Mouse (Mus musculus): ENCODE measurements at regions not wholly inside any gene's neighbourhood (a gene's known extent, or its start where the extent isn't known, plus 50 kb on each side); places are given as distances from the start of the nearest gene placed in this dataset.

- Histone ChIP-seq H3K4me1 (no peaks in the 10 kb centered on the region), H3K9me3 (replicated peaks) (no peaks in the 10 kb centered on the region), H3K36me3 (no peaks in the 10 kb centered on the region), H3K27ac (replicated peaks) (no peak overlapping the region), H3K27me3 (ENCODE audit: low read depth, poor library complexity, severe bottlenecking) (no peaks in the 10 kb centered on the region), H3K4me3 (no peak overlapping the region)
- 85% methylated on average over 4 of the region's 4 CpGs for WGBS
- no peak for DNase-seq (ENCODE audit: low spot score)
Observed at GRCm38 (mm10) chr13:83207513-83207912, 296.3 kb upstream of the Mef2c start.

DNA sequence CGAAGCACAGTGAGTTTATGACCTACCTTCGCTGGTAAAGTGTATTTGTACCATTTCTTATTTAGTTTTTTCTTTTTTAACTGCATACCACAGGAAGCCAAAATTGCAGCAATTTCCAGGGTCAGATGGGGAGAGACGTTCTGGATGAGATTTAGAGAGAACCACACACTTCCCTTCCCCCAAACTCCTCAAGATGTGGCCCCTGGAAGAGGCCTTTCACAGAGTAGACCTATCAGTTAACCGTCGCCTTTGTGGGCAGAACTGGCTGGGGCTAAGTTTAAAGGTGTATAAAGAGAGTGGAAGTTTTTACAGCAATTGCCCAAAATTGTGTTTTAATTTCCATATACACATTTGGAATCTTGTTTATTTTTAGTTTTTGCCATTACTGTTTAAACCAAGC, 295.7 kb upstream of the Mef2c start:
- no peak overlapping the region for H3K27ac ChIP-seq (replicated peaks)
- H3K27me3 ChIP-seq (ENCODE audit: low read depth, poor library complexity, severe bottlenecking): no peaks in the 10 kb centered on the region
- H3K36me3 ChIP-seq: no peaks in the 10 kb centered on the region
- H3K9me3 ChIP-seq (replicated peaks): no peaks in the 10 kb centered on the region
- no peaks in the 10 kb centered on the region for H3K4me1 ChIP-seq
- WGBS: 83% methylated on average over 5 of the region's 5 CpGs
- H3K4me3 ChIP-seq: no peak overlapping the region
- DNase-seq (ENCODE audit: low spot score): no peak

DNA sequence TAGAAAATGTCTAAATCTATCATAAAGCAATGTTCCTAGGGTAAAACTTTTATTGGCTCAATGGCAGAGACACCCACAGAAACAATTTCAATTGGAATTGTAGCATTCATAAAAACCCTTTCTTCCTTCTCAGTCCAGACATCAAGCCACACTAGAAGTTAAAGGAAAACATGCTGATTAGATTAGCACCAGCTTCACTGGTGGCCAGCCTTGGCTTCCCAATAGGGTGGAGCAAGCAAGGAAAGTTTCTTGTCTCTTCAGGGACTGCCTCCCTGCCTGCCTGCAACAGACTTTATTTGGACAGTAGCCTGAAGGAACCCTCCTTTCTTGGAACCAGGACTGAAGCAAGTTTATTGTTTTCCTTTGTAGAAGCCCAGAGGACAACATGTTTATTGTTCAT, 289.0 kb upstream of the Mef2c start:
- no peaks in the 10 kb centered on the region for H3K9me3 ChIP-seq (replicated peaks)
- H3K4me1 ChIP-seq: no peaks in the 10 kb centered on the region
- no peaks in the 10 kb centered on the region for H3K27me3 ChIP-seq (ENCODE audit: low read depth, poor library complexity, severe bottlenecking)
- DNase-seq (ENCODE audit: low spot score): no peak
- no peak overlapping the region for H3K27ac ChIP-seq (replicated peaks)
- no peak overlapping the region for H3K4me3 ChIP-seq
- no peaks in the 10 kb centered on the region for H3K36me3 ChIP-seq

- H3K4me3 ChIP-seq: no peak overlapping the region
- DNase-seq (ENCODE audit: low spot score): no peak
- no peaks in the 10 kb centered on the region for H3K9me3 ChIP-seq (replicated peaks)
- H3K36me3 ChIP-seq: no peaks in the 10 kb centered on the region
- H3K4me1 ChIP-seq: no peaks in the 10 kb centered on the region
- 90% methylated on average over 3 of the region's 3 CpGs for WGBS
- H3K27me3 ChIP-seq (ENCODE audit: low read depth, poor library complexity, severe bottlenecking): no peaks in the 10 kb centered on the region
- H3K27ac ChIP-seq (replicated peaks): no peak overlapping the region
Observed at GRCm38 (mm10) chr13:83216454-83216853, 287.4 kb upstream of the Mef2c start.

DNA sequence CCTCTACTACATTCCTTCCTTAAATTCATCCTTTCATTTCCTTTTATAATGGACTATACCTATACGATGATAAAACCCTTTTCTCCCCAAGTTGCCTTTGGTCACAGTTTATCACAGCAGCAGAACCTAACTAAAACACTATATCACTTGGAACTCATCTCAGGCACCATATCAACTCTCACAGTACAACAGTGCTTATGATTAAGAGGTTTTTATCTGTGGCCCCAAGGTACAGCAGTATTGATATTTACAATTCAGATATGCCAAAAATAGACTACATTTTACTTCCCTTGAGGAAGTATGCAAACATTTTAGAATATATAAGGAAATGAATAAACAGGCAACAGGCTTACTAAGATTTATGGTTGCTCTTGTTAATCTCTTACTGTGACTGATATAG, 251.4 kb upstream of the Mef2c start:
- 86% methylated on average over 1 of the region's 1 CpGs for WGBS
- no peak overlapping the region for H3K27ac ChIP-seq (replicated peaks)
- H3K9me3 ChIP-seq (replicated peaks): no peaks in the 10 kb centered on the region
- no peak overlapping the region for H3K4me3 ChIP-seq
- H3K27me3 ChIP-seq (ENCODE audit: low read depth, poor library complexity, severe bottlenecking): no peaks in the 10 kb centered on the region
- DNase-seq (ENCODE audit: low spot score): no peak
- no peaks in the 10 kb centered on the region for H3K36me3 ChIP-seq
- no peaks in the 10 kb centered on the region for H3K4me1 ChIP-seq

DNA sequence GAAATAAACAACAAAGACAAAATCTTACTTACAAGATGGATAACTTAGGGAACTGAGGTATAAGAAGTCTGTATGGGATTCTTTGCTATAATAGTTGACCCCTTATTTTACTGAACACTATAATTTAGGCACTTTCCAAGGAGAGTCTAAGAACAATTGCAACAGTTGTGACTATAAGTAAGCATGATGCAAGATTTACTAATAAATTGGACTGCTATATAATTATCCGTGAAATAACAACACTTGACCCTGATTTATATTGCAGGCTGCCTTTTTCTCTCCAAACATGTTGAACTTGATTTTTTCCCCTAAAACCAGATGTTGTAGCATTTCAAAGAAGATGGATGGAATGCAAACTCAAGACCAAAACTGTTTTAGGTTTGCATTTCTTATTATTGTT, 237.2 kb upstream of the Mef2c start:
- Histone ChIP-seq H3K36me3 (no peaks in the 10 kb centered on the region), H3K4me1 (no peaks in the 10 kb centered on the region), H3K27ac (replicated peaks) (no peak overlapping the region), H3K9me3 (replicated peaks) (no peaks in the 10 kb centered on the region), H3K4me3 (no peak overlapping the region), H3K27me3 (ENCODE audit: low read depth, poor library complexity, severe bottlenecking) (no peaks in the 10 kb centered on the region)
- no peak for DNase-seq (ENCODE audit: low spot score)
- 95% methylated on average over 1 of the region's 1 CpGs for WGBS

DNA sequence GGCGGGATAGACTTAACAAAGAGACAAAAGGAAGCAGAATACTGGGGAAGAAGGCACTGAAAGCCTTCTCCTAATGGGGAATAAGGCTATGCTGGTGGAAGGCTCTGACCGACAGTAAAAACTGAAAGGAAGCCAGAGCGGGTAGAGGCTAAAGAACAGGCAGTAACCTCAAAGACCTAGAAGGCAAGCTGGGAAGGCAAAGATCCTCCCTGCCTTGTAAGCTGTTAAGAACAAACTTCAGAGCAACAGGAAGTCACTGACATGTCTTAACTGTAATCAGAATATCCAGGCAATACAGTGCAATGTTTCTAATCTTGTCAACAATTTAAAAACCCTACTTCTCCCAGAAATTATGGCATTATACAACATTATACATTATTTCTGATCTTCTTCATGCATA, 235.2 kb upstream of the Mef2c start:
- Histone ChIP-seq H3K4me3 (no peak overlapping the region), H3K4me1 (no peaks in the 10 kb centered on the region), H3K9me3 (replicated peaks) (no peaks in the 10 kb centered on the region), H3K36me3 (no peaks in the 10 kb centered on the region), H3K27me3 (ENCODE audit: low read depth, poor library complexity, severe bottlenecking) (no peaks in the 10 kb centered on the region), H3K27ac (replicated peaks) (no peak overlapping the region)
- 84% methylated on average over 3 of the region's 3 CpGs for WGBS
- DNase-seq (ENCODE audit: low spot score): no peak

DNA sequence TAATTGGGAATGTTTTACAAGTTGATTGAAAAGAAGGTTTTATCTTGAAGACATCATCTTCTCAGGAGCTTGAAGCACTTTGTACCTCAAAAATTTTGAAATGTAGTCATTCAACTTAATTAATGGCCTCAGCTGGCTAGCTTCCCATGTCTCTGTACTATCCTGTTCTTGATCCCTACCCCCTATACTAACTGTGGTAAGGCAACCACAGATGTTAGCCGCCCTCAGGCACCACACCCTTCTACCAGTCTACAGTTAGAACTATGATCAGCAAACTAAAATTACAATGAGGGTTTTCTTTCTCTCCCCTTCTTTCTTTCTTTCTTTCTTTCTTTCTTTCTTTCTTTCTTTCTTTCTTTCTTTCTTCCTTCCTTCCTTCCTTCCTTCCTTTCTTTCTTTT, 225.1 kb upstream of the Mef2c start:
- Histone ChIP-seq H3K36me3 (no peaks in the 10 kb centered on the region), H3K9me3 (replicated peaks) (no peaks in the 10 kb centered on the region), H3K27me3 (ENCODE audit: low read depth, poor library complexity, severe bottlenecking) (no peaks in the 10 kb centered on the region), H3K27ac (replicated peaks) (no peak overlapping the region), H3K4me3 (no peak overlapping the region), H3K4me1 (no peaks in the 10 kb centered on the region)
- WGBS: 95% methylated on average over 1 of the region's 1 CpGs
- no peak for DNase-seq (ENCODE audit: low spot score)

GRCm38 (mm10) chr13:83307696-83308095, 196.1 kb upstream of the Mef2c start:
- H3K4me1 ChIP-seq: no peaks in the 10 kb centered on the region
- DNase-seq (ENCODE audit: low spot score): no peak
- 87% methylated on average over 3 of the region's 3 CpGs for WGBS

GRCm38 (mm10) chr13:83328488-83328887, 175.3 kb upstream of the Mef2c start:
- Histone ChIP-seq H3K4me1 (no peaks in the 10 kb centered on the region), H3K27ac (replicated peaks) (no peak overlapping the region), H3K27me3 (ENCODE audit: low read depth, poor library complexity, severe bottlenecking) (no peaks in the 10 kb centered on the region), H3K36me3 (no peaks in the 10 kb centered on the region), H3K9me3 (replicated peaks) (no peaks in the 10 kb centered on the region), H3K4me3 (no peak overlapping the region)
- WGBS: 88% methylated on average over 4 of the region's 4 CpGs
- DNase-seq (ENCODE audit: low spot score): no peak

More at GRCm38 (mm10) chr13:83307696-83308095, 196.1 kb upstream of the Mef2c start:
- H3K4me3 ChIP-seq: no peak overlapping the region
- no peaks in the 10 kb centered on the region for H3K27me3 ChIP-seq (ENCODE audit: low read depth, poor library complexity, severe bottlenecking)
- no peak overlapping the region for H3K27ac ChIP-seq (replicated peaks)
- no peaks in the 10 kb centered on the region for H3K36me3 ChIP-seq
- no peaks in the 10 kb centered on the region for H3K9me3 ChIP-seq (replicated peaks)

DNA sequence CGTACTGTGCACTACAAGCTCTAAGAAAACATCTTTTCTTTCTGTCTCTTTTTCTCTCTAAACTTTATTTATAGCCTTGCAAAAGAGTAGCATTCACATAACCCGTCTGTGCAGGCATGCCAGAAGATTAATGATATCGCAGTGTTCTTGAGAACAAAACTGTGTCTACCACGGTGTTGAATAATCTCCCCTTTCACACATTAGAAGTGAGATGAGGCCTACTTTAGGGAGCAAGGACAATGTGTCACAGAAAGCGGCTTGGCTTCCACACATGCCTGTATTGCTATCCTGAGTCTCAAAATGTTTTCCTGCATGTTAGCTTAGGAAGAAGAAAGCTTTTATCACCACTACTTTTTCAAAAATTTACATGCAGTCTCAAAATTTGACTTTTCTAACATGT, 170.1 kb upstream of the Mef2c start:
- Histone ChIP-seq H3K4me3 (no peak overlapping the region), H3K4me1 (no peaks in the 10 kb centered on the region), H3K27me3 (ENCODE audit: low read depth, poor library complexity, severe bottlenecking) (no peaks in the 10 kb centered on the region), H3K9me3 (replicated peaks) (no peaks in the 10 kb centered on the region), H3K27ac (replicated peaks) (no peak overlapping the region), H3K36me3 (no peaks in the 10 kb centered on the region)
- no peak for DNase-seq (ENCODE audit: low spot score)
- 73% methylated on average over 5 of the region's 5 CpGs for WGBS

DNA sequence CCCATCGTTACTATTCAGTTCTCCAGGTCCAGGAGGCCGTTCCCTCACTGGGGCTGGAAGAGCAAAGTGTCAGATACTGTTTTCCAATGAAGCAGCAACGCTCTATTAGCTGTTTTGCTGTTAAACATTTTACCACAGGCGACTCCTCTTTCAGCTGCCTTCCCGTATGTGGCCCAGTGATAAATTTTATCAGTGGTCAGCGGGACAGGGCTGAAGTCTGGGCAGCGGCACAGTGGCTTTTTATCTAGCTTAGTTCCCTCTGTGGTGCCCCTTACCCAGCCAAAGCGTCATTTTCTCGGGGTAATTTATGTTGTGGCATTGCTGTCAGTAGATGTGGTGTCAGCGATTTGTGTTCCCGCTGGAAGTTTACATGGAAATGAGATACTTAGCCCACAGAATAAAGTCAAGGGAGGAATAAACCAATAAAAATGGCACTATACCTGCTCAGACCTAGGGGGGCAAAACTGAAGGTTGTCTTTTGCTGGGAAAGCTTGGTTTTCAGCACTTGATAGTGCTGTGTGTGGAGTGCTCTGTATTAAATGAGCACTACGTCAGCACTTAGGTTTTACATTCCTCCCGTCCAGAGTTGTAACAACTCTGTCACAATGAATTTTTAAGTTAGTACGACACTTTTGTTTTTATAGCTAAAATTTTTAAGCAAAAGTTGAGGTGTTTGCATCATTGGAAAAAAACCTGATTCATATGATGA, 159.1 kb upstream of the Mef2c start:
- H3K27me3 ChIP-seq (ENCODE audit: low read depth, poor library complexity, severe bottlenecking): no peaks in the 10 kb centered on the region
- 86% methylated on average over 14 of the region's 14 CpGs for WGBS
- no peak overlapping the region for H3K27ac ChIP-seq (replicated peaks)
- H3K4me1 ChIP-seq: 0 out of 2 replicates have a peak, but pooled peaks cover 3% of the 10 kb centered on the region
- DNase-seq (ENCODE audit: low spot score): no peak
- H3K4me3 ChIP-seq: no peak overlapping the region
- H3K9me3 ChIP-seq (replicated peaks): no peaks in the 10 kb centered on the region
- H3K36me3 ChIP-seq: no peaks in the 10 kb centered on the region

DNA sequence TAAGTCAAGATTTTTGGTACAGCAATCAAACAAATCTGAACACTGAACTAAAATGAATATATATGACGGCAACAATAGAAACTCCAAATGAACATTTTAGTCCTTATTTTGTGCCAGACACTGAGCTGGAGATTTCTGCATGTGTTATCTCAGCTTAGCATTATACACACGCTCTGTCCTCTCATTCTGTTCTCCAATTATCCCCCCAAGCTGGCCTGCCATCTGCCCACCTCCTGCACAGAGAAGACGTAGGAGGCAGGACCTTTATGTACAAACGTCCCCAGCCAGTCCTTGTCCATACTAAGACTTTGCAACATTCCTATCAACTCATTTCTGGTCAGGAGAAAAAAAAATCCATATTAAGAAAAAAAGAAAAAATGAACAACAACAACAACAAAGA, 148.5 kb upstream of the Mef2c start:
- no peak for DNase-seq (ENCODE audit: low spot score)
- no peaks in the 10 kb centered on the region for H3K4me1 ChIP-seq

DNA sequence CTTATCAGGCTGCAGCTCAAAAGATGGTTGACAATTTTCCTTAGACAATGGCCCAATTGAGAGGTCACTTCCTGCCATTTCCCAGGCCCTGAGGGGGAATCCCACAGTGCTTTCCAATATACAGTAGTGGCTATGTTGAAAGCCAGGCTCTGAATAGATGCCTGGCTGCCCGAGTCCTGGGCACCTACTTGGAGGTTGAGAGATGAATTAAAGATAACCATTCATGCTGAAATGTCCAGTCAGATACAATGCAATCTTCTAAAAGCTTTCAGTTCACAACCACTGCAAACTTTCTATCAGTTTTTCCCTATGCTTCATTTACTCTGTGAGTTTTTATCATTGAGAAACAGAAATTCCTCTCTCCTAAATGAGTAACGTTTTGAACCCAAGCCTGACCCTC, 143.3 kb upstream of the Mef2c start:
- Histone ChIP-seq H3K27ac (replicated peaks) (no peak overlapping the region), H3K36me3 (no peaks in the 10 kb centered on the region), H3K9me3 (replicated peaks) (no peaks in the 10 kb centered on the region), H3K4me1 (no peaks in the 10 kb centered on the region), H3K27me3 (ENCODE audit: low read depth, poor library complexity, severe bottlenecking) (no peaks in the 10 kb centered on the region), H3K4me3 (no peak overlapping the region)
- WGBS: 79% methylated on average over 2 of the region's 2 CpGs
- no peak for DNase-seq (ENCODE audit: low spot score)

More for the DNA sequence above, 148.5 kb upstream of the Mef2c start:
- no peaks in the 10 kb centered on the region for H3K9me3 ChIP-seq (replicated peaks)
- no peak overlapping the region for H3K4me3 ChIP-seq
- no peaks in the 10 kb centered on the region for H3K36me3 ChIP-seq
- H3K27ac ChIP-seq (replicated peaks): no peak overlapping the region
- no peaks in the 10 kb centered on the region for H3K27me3 ChIP-seq (ENCODE audit: low read depth, poor library complexity, severe bottlenecking)
- 84% methylated on average over 4 of the region's 4 CpGs for WGBS
